Mouse (Mus musculus): ENCODE results near the gene Rsph3a.

Rsph3a gene

DNA sequence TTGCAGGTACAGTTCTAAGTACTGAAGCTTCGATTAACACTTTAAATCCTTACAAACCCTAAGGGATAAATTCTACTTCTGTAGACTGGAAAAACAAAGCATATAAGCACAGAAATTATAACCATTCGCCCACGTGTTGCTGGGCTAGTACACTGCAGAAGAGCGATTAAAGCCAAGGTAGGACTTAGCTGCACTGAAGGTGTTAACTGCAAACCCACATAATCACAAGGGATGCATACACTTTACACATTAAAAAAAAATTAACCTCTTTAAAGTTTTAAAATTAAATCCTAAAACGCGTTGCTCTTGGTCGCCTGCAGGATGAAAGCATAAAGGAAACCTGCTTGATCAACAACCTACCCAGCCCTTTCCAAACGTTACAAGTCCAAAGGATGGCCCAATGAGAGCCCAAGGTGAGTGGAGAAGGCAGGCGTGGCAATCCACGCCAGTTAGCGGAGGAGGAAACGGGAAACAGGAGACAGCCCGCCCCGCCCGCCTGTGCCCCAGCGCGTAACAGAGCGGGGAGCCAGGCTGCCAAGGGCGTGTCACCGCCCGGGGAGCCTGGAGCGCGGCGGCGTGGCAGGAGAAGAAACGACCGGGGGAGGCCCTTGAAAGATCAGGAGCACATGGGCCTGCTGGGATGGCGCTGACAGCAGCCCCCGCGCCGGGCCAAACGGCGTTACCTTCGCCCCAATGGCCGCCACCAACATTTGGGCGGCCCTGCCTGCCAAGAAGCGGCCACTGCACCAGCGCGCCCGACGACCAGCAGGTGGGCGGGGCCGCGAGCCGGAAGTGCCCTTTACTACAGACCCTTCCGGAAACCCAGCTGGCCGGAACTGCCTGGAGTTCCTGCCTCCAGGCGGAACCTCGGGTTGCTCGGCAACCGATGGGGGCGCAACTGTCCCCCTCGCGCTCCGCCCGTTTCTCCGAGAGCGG lies at the start of gene Rsph3a:
Gene Rsph3a, plus strand, starts transcription at position 498 of the 936 bp plus-strand sequence.
- peak; percentile 76 for DNase-seq (ENCODE audit: low read depth, low spot score)

DNA sequence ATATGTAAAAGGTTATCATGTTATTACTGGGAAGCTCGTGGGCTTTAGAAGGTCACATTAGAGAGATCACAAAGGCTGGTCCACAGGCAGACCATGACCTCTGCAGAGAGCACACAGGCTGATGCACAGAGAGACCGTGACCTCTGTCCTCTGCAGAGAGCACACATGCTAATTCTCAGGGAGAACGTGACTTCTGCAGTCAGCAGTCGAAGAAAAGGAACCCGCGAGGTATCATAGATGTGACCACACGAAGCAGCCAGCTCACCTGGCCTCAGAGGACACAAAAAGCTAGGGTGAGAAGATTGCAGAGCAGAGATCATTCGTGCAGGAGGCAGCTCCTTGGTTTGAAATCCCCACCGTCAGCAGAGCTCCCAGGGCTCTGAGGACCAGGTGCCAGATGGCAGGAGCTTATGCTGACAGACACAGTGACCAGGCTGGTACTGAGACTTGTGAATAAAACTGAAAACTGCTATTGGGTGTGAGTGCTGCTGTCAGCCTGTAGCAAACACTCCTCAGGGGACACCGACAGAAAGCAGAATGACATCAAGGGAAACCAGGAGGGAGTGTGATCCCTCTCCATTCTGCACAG lies 49.3 kb upstream of the Rsph3a start:
- no peak for DNase-seq (ENCODE audit: low read depth, low spot score)

DNA sequence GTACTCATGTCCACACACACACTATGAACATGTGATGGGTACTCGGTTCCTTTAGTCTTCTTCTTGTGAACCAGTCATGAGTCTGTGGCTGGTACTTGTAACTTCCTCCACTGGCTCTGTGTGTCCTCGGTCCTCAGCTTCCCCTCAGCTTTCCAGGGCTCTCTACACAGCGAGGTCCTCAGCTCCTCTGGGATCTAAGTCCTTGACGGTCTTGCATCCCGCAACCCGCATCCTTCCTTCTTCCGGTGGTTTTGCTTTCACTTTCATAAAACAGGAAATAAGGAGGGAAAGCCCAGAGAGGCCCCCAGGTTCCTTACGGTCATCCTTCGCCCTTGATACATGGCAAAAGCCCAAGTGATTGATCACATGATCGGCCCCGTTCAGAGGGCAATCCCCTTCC lies 48.3 kb upstream of the Rsph3a start:
- DNase-seq (ENCODE audit: low read depth, low spot score), result no peak

DNA sequence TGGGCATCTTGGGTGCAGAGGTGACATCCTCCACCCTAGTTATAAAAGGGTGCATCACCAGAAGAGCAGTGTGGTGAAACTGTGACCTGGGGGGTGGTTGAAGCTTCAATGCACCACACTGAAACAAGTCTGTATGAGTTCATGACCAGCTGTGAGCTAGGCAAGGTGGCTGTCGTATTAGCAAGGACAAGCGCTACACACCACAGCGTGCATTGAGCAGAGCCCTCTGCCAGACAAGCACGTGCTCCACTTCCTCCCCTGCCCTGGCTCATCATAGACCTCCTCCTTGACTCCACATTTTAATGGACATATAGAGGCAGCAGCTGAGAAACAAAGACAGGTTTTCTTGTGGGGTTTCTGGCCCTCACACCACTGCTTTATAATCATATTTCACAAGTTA lies 47.7 kb upstream of the Rsph3a start:
- no peak for DNase-seq (ENCODE audit: low read depth, low spot score)

DNA sequence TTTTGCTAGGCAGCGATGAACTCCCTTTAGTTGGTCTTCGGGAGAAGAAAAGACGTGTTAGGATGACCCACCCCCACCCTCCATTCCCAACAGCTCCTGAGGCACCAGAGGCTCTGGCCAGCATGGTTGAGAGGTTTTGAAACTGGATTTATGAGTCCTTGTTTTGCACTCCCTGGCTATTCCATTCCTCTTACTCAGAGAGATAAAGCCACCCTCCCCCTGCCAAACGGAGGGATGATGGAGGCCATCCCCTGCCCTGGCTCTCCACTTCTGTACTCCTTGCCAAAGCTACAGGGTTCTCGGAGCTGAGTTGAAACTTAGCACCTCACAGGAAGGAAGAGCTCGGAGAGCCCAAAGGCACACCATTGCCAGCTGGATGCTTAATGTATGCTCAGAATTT lies 46.2 kb upstream of the Rsph3a start:
- no peak for DNase-seq (ENCODE audit: low read depth, low spot score)

DNA sequence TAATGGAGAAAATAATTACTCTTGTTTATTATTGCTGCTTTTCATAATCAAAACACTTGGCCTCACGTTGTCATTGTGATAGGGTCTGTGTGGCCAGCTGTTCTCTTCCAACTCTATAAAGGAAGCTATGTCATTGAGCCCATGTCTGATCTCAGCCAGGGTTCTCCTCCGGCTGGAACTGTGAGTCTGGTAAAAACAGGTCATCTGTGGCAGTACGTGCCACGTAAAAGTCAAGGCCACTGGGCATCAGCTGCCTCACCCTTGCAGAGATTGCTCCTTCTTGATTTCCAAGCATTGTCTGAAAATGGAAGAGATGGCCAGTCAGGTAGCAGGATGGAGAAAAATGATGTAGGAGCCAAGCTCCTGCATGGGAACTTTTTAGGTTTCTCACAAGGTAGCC lies 45.5 kb upstream of the Rsph3a start:
- DNase-seq (ENCODE audit: low read depth, low spot score), result no peak

DNA sequence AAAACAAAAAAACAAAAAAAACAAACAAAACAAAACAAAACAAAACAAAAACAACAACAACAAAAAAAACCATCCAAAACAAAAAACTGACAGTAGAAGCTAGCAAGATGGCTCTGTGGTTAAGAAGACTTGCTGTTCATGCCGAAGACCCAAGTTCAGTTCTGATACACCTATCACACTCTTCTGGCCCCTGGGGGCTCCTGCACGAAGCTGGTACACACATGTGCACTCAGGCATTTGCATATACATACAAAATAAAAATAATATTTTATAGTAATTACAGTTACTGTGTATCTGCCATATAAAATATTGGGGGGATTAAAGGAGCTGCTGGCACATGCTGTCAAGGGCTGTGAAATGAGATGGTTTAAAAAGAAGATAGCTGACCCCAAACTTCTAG lies 43.9 kb upstream of the Rsph3a start:
- DNase-seq (ENCODE audit: low read depth, low spot score), result no peak

DNA sequence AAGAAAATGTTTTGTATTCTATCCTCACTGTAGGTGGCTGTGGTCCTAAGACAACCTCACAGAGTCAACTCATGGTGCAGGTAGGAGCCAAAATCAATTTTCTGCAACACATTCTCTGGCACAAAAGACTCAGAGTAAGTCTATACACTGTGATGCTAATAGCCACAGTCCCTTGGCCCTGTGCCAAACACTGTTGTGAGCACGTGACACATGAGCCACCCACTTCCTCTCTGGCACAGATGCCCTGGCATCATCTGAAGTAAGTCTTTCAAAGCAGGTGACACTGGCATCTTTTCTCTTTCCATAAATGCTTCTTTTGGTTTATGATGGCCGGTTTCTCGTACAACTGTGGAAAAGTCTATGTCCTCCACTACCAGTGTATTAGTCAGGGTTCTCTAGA lies 43.1 kb upstream of the Rsph3a start:
- no peak for DNase-seq (ENCODE audit: low read depth, low spot score)

DNA sequence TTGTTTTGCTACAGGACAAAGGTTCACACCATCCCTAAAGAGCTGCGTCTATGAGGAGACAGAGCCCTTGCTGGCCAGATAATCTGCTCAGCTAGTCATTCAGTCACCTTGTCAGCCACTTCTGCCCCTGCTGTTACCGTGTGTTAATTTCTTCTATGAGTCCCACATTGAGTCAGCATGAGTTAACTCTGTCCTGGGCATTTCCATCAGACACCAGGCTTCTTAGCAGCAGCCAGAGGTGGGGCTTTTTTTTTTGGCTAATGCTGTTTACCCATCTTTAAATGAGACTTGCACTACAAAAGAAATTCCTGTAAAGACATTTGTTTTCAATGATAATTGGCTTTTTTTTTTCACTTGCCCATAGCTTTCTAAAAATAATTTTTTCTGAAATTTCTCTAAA lies 40.4 kb upstream of the Rsph3a start:
- no peak for DNase-seq (ENCODE audit: low read depth, low spot score)

DNA sequence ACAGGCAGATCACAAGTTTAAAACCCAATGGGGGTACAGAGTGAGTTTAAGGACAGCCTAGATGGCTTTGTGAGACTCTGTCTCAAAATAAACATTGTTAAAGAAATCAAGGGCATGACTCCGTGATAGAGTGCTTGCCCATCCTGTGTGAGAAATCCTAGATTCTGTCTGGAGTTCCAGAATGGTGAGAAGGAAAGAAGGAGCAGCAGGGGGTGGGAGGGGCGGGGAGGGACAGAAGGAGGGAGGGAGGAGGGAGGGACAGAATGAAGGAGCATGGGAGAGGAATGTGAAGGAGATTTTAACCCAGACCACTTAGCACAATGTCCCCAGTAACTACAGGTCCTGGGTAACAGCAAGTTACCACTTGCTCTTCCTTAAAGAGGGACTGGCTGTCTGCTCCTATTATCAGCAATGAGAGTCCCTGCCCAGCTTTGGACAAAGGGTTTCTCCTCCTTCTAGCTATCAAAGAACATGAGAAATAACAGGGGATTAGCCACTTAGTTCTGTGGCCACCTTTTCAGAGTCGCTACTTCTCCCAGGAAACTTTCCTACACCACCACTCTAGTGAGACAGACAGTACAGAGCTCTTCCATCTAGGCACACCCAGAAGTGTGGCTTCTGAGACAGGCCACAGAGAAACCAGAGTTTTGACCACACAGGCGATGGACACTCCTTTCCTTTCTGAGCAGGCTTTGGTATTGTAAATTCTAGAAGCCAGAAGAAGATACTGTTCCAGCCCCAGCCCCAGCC lies 39.3 kb upstream of the Rsph3a start:
- DNase-seq (ENCODE audit: low read depth, low spot score), result no peak

DNA sequence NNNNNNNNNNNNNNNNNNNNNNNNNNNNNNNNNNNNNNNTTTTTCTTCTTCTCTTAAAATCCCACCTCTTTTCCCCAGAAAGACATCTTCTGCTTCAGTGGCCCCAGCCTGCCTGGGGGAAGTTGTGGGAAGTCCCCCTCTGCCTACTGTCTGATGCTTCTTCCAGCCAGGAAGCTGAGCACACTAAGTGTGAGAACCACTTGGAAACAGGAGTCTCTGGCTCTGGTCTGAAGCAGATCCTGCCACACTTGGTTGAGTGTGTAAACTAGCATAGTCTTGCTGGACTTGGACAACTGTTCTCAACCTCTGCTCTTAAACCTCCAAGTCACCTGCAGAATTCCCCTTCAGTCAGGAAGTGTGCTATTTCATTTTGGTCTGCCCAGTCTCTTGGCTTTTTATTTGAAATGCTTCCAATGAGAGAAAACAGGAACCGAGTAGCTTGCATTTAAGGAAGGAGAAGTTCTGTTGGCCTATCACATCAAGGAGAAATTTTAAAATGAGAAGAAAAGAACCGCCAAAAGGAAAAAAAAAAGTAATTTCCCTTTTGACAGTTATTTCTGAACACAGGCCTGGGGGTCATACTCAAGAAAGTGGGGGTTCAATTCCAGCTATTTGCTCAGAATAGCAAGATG lies 30.7 kb upstream of the Rsph3a start:
- no peak for DNase-seq (ENCODE audit: low read depth, low spot score)

DNA sequence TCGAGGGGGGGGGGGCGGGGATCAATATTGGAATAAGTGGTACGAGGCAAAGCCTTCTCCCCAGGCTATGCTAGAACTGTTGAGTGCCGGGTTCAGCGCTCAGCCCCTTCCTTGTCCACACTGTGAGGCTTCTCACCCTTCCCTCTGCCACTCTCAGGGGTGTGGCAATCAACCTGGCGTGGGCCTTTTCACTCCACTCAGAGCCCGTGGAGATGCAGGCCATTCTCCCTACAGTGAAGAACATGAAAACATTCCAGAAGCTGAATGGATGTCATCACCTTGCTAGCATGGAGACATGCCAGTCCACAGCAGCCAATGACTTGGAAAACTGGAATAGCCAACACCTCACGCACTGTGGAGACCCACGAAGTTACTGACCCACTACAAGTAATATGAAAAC lies 29.6 kb upstream of the Rsph3a start:
- DNase-seq (ENCODE audit: low read depth, low spot score), result no peak

DNA sequence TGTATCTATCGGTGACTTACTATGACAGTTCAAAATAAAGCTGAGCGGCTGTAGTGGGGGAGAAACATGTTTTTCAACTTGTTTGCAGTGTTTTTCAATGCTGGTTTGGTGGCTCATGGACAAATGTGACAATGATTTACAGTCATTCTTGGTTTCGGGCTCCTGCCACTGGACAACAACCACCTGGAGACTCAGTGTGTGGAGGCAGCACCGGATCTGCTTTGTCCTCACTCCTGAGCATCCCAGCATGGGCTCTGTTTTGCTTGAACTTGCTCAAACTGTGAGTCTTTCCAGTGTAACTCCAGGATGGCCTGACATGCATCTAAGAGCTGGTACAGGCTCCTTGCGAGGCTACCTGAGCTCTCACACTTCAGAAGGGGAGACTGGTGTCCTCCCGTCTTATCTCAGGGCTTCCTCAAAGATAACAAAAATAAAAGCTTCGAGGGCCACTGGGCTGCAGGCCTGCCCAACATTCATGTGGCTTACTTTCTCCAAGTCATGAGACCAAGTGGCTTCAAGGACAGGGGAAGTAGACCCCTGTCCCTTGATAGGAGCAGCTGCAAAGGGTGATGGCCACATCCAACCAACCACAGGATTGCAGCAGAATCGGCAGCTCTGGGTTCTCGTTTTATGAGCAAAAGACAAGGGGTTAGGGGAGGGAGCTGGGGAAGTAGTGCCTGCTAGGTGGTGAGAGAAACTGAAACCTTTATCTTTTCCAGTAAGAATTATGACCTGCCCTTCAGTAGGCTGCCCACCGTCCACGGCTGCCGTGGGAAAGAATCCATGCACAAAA lies 28.4 kb upstream of the Rsph3a start:
- DNase-seq (ENCODE audit: low read depth, low spot score), result no peak

DNA sequence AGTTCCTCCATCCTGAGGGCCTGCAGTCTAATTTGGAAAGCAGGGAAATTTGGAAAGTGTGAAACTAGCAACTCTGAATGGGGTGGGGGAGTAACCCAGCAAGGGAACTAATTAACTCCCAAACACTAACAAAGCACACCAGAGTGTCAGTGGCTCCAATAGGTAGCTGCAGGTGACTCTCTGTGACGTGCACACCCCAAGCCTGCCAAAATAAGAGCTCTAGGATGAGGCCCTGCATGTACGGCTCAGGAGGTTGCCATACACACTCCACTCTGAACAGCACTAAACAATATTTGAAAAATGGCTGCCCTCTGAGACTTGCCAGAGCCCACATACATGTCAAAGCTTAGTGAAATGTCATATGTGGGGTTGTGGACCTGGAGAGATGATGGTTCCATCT lies 27.1 kb upstream of the Rsph3a start:
- no peak for DNase-seq (ENCODE audit: low read depth, low spot score)

DNA sequence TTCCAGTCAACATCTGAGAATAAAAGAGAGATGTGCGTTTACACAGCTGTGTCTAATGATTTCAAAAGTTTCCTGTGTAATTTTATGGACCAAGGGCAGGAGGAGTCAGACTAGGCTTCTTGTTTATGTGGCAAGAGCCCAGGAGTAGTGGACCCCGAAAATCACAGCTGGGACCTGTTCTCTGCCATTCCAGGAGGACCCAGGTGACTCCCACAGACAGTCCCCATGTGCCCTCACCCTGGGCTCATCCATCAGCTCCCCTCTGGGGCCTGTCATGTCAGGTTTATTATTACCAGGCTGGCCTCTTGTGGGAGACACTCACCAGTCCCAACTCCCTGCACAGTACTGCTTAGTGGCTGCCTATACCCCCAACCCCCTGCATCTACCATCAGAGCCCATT lies 26.2 kb upstream of the Rsph3a start:
- DNase-seq (ENCODE audit: low read depth, low spot score), result no peak

DNA sequence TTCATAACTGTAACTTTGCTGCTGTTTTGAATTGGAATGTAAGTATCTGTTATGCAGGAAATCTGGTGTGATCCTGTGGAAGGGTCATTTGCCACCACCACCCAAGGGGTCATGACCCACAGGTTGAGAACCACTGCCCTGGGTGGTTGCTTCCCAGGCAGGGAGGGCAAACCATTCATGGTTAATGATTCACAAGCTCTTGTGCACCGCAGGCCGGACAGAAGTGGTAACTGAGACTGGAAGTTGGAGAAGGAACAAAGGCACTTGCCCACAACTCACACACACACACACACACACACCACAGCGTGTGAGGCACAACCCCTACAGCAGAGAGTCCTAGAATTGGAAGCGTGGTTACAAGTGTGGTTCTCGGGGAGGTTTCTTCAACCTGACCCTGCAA lies 22.9 kb upstream of the Rsph3a start:
- no peak for DNase-seq (ENCODE audit: low read depth, low spot score)

DNA sequence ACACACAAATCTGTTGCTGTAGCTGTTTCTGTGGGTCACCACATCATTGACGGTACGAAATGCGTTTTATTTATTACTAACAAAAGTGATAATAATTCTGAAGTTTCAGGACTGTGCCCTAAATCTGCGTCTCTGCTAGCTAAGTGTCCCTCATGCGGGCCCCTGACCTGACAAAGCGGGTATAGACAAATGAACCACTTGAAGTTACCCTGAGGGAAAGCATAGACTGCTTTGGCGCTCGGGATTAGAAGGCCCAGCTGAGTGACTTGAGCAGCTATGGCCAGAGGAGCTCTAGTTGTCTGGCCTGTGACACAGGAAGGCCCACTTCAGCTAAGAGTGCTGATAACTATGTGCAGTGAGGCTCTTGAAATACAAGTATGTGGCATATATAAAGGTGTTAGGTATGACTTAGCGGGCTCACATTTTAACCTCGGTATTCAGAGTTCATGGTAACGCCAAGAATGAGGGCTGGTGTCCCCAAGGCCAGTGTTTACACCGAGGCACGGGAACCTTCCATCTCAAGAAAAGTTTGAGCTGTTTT lies 21.2 kb upstream of the Rsph3a start:
- no peak for DNase-seq (ENCODE audit: low read depth, low spot score)

DNA sequence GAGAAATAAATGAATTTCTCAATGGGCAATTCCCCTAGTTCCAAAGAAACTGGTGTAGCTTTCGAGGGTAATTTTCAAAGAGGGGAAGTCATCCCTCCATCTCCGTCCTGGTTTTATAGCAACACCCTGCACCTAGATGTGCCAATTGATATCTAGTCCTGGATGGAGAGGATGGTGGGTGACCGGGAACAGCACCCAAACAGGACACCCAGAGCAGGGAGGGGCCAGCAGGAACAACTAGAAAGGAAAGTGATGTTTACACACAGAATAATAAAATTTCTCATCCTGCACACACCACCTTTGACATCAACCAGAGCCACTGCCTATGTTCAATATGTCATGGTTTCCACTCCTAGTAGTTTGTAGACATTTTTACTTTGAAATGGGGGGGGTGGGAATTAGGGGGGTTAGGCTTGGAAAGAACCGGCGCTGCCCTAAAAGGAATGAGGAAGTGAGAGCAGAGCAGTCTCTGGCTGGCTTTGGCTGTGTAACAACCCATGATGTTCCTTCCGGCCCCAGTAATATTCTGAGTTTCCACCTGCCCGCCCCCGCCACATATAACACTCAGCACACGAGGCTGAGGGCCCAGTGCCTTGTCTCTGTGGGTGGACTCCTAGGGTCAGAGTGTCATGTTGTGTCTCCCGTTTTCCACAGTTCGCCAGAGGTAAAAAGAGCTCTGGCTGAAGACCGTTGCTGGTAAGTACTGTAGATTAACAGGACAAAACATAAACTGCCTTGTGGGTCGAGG lies 19.8 kb upstream of the Rsph3a start, which contains the start of gene Tagap:
Gene Tagap, plus strand, starts transcription at position 588 of the 748 bp plus-strand sequence.
- DNase-seq (ENCODE audit: low read depth, low spot score), result no peak

DNA sequence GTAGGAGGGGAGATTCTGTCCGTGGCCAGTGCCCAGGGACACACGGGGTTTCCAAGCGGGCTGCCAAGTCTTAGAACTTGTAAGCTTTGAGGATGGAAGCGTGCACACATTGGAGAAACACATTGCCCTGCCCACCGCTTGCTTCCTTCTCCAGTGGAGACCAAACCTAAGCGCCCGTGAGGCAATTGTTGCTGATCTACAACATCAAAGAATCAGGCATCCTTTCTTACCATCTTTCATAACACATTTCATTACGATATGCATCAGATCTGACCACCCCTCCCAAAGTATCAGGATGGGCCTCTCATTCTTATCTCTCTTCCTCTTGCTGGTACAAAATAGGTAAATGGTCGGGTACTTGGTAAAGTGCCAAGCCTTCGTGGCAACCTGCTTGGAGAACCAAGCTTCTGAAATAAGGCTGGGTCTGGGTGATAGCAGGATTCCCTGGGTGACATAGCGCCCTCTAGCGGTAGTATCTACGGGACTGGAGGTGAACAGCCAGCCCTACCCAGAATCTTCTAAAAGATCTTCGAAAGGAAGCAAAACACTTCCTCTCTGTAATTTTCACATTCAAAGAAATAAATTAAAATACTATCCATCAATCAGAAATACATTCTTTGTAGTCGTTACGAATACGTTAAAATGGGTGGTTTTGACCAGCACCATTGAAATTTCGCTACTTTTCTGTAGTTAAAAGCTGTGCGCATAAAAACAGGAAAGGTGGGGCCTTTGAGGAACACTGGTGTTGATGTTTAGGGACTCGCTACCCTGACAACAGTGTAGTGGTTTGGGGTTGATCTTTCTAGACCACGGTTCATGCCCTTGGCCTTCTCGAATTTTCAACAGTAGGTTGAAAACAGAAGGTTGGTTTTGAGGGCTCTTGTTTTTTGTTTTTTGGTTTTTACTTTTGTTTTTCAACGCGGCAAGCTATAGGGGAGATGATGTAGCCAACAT lies 17.6 kb upstream of the Rsph3a start:
- DNase-seq (ENCODE audit: low read depth, low spot score), result peak; percentile 24
